ENCODE assay signal across 9 mouse cellular contexts in genomic region chr17:48432158-48432980, GRCm38 (mm10). TPM values are rescaled to one million over a fixed set of nuclear protein-coding genes. Genes with fewer than 3 reads are reported as not detected.
DNase-seq lines count a peak whose midpoint lies in the region; ATAC-seq lines count a peak whose summit lies in the region.
"Had no signal": no experiment of that assay in that cellular context is flagged by ENCODE, and none has a peak within 500 bp of the region (broad histone marks: within the 10 kb centered on the region; RNA-seq: fewer than 3 reads in every experiment).

Gene Apobec2, minus strand, starts transcription at chr17:48432930.

- peak within 1 kb of the TSS; percentile 81 for H3K4me2 ChIP-seq in heart, embryonic 12.5 days
- no peak within 1 kb of the TSS for H3K4me2 ChIP-seq in limb, embryonic 15.5 days

- peak; percentile 51 for ATAC-seq in heart, embryonic 12.5 days (ENCODE audit: insufficient number of reproducible peaks, low FRiP score)
- ATAC-seq in limb, embryonic 15.5 days (ENCODE audit: insufficient number of reproducible peaks, low FRiP score, low TSS enrichment, low read depth) = peak; percentile 31; the same call in 1 of the 2 replicates
- ATAC-seq in monocyte, adult 5-6 weeks (replicated peaks; ENCODE audit: insufficient number of reproducible peaks, low FRiP score, low TSS enrichment, poor library complexity, severe bottlenecking) = no peak
- ATAC-seq: activated CD4-positive, CD25-positive, alpha-beta regulatory T cell, adult 4 months had no signal

- DNase-seq in retina, postnatal 1 day = peak; percentile 63
- no peak for DNase-seq in retina, embryonic 14.5 days (ENCODE audit: low spot score)
- DNase-seq in layer of hippocampus, adult 11-12 months (ENCODE audit: low spot score) = no peak
- DNase-seq in frontal cortex, postnatal 25 days (ENCODE audit: low spot score in 2 of 2) = no peak
- DNase-seq in left cerebral cortex, postnatal 14 days (ENCODE audit: low spot score in 2 of 2) = no peak

- peak within 1 kb of the TSS; percentile 85 for H3K9ac ChIP-seq in heart, embryonic 12.5 days
- H3K9ac ChIP-seq in limb, embryonic 15.5 days = no peak within 1 kb of the TSS

- 0 out of 2 replicates have a peak, but pooled peaks cover 4% of the 10 kb centered on the region for H3K36me3 ChIP-seq in heart, embryonic 12.5 days
- H3K36me3 ChIP-seq in limb, embryonic 15.5 days = no peaks in the 10 kb centered on the region

- peak within 1 kb of the TSS; percentile 98 for H3K27ac ChIP-seq in heart, embryonic 12.5 days (ENCODE audit: poor library complexity, severe bottlenecking)
- H3K27ac ChIP-seq in limb, embryonic 15.5 days = no peak within 1 kb of the TSS

- H3K4me1 ChIP-seq in heart, embryonic 12.5 days (replicated peaks) = peaks cover 85% of the 10 kb centered on the region
- peaks cover 25% of the 10 kb centered on the region for H3K4me1 ChIP-seq in limb, embryonic 15.5 days

- 22% methylated on average over 16 of the region's 16 CpGs for WGBS in heart, embryonic 12.5 days
- 69% methylated on average over 16 of the region's 16 CpGs for WGBS in limb, embryonic 15.5 days

- intact Hi-C loops in left cerebral cortex, postnatal 14 days (cut with DNase I) = no loop called here

- H3K4me3 ChIP-seq in heart, embryonic 12.5 days = peak within 1 kb of the TSS; percentile 61
- H3K4me3 ChIP-seq in limb, embryonic 15.5 days = no peak within 1 kb of the TSS

- H3K9me3 ChIP-seq in heart, embryonic 12.5 days (replicated peaks) = no peaks in the 10 kb centered on the region
- no peaks in the 10 kb centered on the region for H3K9me3 ChIP-seq in limb, embryonic 15.5 days

- no peaks in the 10 kb centered on the region for H3K27me3 ChIP-seq in heart, embryonic 12.5 days (replicated peaks)
- H3K27me3 ChIP-seq in limb, embryonic 15.5 days = no peaks in the 10 kb centered on the region

RNA-seq across cellular contexts. Expression of gene Apobec2, which starts in this region (rescaled TPM):
- 199 and 207 TPM in 2 replicates for polyA plus RNA-seq in heart, embryonic 12.5 days (2016; fragmentation: Nextera tagmentation; extraction: Ambion mirVana)
- 26.8 and 97.4 TPM in 2 replicates for polyA plus RNA-seq in limb, embryonic 15.5 days (2015; fragmentation: Nextera tagmentation; extraction: Ambion mirVana)
- 0.39 TPM in 1 of 3 replicates, not detected in the others for total RNA-seq in monocyte, adult 5-6 weeks (2017)
- under 1 TPM in 1 of 2 experiments, not detected in 1; 0.32 TPM for total RNA-seq in left cerebral cortex, postnatal 14 days (2021)
